Mouse (Mus musculus) lung, adult 18-20 months (tissue): ENCODE measurements around the gene Ilvbl.
"Not testable (repeated sequence)": the region's sequence is repeated elsewhere in the genome, so short reads cannot be mapped to it uniquely, and the experiment has no call there.

Source experiments
- DNase-seq, 2 experiments: peaks; one replicate each; pipeline ENCODE4 v3.0.0; 2022; ENCODE audit warnings: mixed read lengths in 2 of 2

The Ilvbl gene

DNA sequence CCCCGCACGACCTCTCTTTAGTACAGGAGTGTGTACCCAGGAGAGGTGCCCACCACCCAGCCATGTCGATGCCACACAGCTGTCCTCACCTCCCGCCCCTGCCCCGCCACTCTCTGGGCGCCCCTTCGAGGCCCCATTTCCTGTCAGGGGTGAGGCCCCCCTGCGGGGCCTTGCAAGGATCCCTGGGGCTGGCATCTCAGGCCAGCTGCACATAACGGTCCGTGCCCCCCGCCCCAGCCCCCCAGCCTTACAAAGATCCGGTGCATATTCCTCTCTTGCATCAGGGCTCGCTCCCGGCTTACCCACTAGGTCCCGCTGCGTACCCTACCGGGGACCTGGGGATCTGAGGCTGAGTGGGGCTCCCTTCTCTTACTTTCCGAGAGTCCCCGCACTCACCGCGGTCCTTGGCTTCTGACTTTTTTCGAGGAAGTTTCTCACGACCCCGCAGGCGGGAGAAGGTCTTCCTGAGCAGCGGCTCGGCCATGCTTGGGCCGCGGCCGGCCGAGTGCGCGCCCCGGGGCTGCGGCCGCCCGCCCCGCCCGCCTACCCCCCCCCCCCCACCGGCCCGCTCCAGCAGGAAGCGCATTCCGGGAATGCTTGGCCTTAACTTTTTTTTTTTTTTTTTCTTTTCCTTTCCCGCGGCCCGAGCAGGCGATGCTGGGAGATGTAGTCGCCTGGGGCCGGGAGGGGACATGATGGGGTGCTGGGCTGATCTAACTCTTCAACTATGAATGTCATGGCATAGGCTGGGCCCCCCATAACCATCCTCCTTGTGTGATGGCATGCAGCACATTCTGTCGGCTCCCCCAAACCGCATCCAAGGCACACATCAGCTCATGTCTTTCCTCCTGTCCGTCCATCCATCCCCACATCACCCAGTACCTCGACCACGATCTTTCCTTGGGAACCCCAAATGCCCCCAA, 17.5 kb downstream of the Ilvbl start, which contains the start of gene Syde1:
TSS of gene Syde1 (minus strand) at position 559 of the 923 bp plus-strand sequence.
- DNase-seq = peak; percentile 61 to 70

DNA sequence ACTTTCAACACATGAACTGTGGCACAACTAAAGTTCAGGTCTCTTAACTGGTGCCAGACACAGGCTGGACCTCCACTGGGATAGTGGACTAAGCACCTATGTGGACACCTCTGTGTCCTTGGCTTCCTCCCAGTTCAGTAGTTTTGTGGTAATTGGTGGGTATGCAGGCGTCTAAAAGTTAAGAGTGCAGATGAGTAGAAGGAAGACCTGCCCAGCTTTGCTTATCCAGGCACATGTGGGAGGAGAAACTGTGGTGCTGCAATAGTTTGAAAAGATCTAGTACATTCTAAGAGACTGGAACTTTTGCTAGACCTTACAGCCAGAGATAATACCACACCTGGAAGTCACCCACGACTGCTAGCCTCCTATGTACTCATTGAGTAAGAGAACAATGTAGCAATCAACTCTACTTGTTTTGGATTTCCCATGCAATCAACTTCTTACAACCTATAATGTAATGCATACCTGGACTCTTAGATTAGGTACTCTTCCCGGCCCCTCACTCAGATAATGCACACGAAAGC, 18.8 kb downstream of the Ilvbl start:
- no peak for DNase-seq

DNA sequence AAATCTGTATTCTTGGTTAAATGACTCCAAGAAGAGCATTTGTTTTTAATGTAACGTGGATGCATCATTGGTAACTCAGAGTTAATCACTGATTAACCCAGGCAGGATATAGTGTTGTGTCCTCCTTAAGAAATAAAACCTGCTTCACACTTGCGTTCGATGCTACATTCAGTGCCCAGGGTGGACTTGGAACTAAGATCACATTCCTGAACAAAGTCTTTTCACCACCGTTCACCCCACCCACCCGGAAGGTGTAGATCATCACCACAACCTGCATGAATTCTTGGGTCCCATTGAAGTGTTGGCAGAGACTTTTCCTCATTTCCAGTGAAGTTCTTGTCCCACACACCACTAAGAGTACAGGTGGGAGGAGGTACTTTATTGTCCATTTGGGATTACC, 19.6 kb downstream of the Ilvbl start:
- no peak for DNase-seq

DNA sequence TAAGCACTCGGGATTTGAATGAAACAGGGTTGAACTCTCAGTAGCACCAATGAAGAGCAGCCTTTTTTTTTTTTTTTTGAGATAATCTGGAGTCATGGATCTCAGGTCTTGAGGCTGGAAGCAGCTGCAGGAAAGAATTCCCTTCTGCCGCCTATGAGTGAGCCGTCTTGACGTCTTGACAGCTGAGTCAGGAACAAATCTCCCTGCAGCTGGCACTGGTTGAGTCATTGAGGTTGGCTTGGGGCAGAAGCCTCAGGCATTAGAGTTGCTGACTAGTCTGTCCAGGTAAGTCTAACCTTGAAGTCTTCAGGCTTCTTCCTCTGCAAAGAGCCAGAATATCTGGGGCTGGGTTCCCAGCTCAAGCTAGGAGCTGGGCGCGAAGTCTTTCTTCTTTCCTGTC, 20.0 kb downstream of the Ilvbl start:
- DNase-seq = no peak

DNA sequence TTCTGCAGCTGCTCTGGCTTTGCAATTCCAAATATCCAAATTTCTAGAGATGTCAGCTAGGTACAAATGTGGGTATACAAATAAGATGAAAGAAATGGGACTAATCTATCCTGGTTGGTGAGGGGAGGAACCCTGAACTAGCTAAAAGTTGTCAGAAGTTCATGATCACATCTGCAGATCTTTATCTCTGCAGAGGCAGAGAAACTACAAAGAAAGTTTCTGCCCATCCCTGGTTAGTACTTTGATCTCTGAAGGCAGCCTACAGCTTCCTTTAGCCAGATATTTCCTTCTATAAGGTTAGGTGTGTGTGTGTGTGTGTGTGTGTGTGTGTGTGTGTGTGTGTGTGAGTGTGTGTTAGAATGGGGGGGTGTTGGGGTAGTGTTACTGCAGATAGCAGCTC, 20.4 kb downstream of the Ilvbl start:
- no peak for DNase-seq

DNA sequence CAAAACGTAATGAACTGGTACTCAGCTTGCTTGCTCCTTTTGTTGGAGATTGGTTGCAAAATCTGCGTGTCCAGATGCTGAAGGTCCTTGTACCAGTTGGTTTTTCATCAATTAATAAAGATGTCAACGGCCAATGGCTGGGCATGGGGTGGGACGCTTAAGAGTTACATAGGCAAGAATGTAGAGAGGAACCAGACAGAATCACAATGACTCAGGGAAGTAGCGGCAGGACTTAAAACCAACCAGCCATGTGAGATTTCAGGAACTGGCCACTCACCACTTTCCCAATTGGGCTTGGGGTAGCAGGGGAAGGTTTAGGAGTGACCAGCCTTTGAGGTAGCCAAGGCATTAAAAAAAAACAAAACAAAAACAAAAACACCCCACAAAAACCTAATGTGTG, 25.7 kb downstream of the Ilvbl start:
- DNase-seq = no peak

DNA sequence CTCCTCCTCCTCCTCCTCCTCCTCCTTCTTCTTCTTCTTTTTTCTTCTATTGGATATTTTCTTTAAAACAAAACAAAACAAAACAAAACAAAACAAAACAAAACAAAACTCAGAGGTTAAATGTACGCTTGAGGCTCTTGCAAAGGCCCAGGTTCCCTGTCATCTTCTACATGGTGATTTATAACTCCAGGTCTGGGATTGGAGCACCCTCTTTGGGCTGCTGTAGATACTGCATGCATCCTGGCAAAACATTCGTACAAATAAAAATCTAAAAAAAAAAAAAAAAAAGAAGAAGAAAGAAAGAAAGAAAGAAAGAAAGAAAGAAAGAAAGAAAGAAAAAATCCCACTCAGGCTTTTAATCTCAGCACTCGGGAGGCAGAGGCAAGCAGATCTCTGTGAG, 30.9 kb downstream of the Ilvbl start:
- peak in 1 of 2 experiments; percentile 33 for DNase-seq

DNA sequence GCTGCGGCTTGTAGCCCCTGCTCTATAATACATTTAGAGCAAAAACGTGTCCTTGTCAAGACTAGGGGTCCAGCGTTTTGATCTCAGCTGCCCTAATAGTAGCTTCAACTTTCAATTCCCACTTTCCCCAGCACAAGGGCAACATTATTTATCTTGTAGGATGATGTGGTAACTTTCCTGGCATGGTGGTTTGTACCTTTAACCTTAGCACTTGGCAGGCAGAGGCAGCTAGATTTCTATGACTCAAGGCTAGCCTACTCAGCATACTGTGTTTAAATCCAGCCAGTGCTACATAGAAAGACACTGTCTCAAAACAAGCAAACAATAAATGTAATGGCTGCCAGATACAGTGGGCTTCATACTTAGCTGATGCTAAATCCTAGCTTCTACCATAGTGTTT, 33.5 kb downstream of the Ilvbl start:
- no peak for DNase-seq

DNA sequence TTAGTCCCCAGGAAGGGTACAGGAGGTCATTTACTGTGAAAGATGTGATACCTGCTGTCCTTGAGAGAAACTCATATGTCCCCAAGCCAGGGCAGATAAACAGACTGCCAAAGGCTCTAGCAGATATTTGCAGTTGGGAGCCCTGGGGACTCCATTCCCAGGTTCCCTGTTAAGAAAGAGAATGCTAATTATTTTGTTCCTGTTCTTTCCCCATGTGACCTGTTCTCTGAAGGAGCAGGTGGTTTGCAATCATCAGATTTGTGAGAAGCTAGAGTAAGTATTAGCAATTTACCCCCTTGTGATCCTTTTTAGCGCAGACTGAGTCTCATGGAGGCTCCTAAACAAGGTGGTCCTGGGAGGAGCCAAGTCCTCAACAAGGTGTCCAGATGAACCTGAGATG, 43.8 kb downstream of the Ilvbl start, which contains the start of gene Olfr1357:
TSS of gene Olfr1357 (minus strand) at position 101 of the 400 bp plus-strand sequence.
- DNase-seq = no peak

DNA sequence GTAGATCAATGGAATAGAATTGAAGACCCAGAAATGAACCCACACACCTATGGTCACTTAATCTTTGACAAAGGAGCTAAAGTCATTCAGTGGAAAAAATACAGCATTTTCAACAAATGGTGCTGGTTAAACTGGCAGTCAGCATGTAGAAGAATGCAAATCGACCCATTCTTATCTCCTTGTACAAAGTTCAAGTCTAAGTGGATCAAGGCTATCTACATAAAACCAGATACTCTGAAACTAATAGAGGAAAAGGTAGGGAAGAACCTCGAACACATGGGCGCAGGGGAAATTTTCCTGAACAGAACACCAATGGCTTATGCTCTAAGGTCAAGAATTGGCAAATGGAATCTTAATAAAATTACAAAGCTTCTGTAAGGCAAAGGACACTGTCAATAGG, 49.0 kb downstream of the Ilvbl start:
- DNase-seq = not testable (repeated sequence)

DNA sequence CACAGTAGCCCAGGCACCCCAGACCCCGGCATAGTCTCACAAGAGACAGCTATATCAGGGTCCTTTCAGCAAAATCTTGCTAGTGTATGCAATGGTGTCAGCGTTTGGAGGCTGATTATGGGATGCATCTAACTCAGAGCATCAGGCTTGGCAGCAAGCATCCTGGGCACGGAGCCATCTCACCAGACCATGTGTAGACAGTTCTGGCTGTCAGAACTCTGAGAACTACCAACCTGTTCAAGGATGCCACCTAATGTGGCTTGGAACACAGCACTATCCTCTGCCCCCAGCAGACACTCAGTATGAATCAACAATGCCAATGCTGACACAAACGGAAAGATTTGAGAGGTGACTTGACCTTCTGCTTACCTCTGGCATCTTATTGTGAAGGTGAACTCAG, 56.0 kb downstream of the Ilvbl start:
- DNase-seq = no peak

DNA sequence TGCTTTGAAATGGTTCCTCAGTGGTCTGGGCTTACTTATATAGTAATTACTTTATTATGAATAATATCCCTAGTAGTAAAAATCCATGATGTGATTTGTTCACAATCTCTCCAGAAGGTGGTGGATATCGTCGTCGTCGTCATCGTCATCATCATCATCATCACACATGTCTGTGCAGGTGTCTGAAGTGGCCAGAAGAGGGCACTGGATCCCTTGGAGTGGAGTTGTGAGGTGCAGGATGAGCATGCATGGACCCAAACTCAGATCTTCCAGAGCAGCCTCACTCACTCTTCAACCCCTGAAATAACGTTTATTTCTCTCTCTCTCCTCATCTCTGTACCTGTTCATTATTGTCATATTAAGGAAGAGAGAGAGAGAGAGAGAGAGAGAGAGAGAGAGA, 58.2 kb downstream of the Ilvbl start:
- peak in 1 of 2 experiments; percentile 3 for DNase-seq
